Mouse (Mus musculus) CH12.LX (cell line): ENCODE data around the gene Cep170. TPM values are rescaled to one million over a fixed set of nuclear protein-coding genes. Genes with fewer than 3 reads are reported as not detected.
A peak's percentile ranks its signal among the peaks of the same experiment; 100 is the strongest.

Source experiments
- DNase-seq: peaks from one replicate; pipeline ENCODE4 v3.0.0-alpha.2; 2013; ENCODE audit errors: extremely low read depth
- H3K27ac ChIP-seq: 2 replicates; pipeline ENCODE4 v1.5.1; 2012; ENCODE audit warnings: low read depth, mild to moderate bottlenecking, control low read depth, moderate library complexity; ENCODE audit not compliant: insufficient read depth
- H3K27me3 ChIP-seq: replicated peaks from 2 replicates; pipeline ENCODE3; 2012; ENCODE audit warnings: inconsistent platforms
- H3K36me3 ChIP-seq, 2 experiments: replicated peaks in 1 of 2; 2 replicates each; pipeline versions ENCODE3 to v1.6.1; 2012; ENCODE audit warnings: inconsistent platforms in 1 of 2, low read length in 1 of 2, mild to moderate bottlenecking in 1 of 2, mixed read lengths in 1 of 2, moderate library complexity in 1 of 2; ENCODE audit not compliant: control insufficient read depth in 1 of 2, insufficient read depth in 1 of 2
- H3K4me1 ChIP-seq, 2 experiments: 2 replicates each; pipeline ENCODE4 v1.6.1; 2012; ENCODE audit warnings: inconsistent platforms in 1 of 2, moderate library complexity in 1 of 2; ENCODE audit not compliant: insufficient read depth in 2 of 2, control insufficient read depth in 1 of 2
- H3K4me2 ChIP-seq: 2 replicates; pipeline ENCODE4 v1.6.1; 2012; ENCODE audit warnings: low read depth, mild to moderate bottlenecking, control low read depth; ENCODE audit not compliant: poor library complexity, insufficient read depth, severe bottlenecking
- H3K4me3 ChIP-seq, 3 experiments: fragments of 150-350 bp in 1 of 3; sonication (generic) in 1 of 3; replicated peaks in 1 of 3; 2 replicates each; pipeline versions ENCODE3 to v1.5.1; 2011 to 2012; ENCODE audit warnings: low read depth in 2 of 3, low read length in 2 of 3, mild to moderate bottlenecking in 2 of 3, moderate library complexity in 2 of 3, control low read depth in 1 of 3, improper control_type of control experiment in 1 of 3, inconsistent platforms in 1 of 3, mixed read lengths in 1 of 3; ENCODE audit not compliant: poor library complexity in 1 of 3
- H3K79me2 ChIP-seq: replicated peaks from 2 replicates; pipeline ENCODE4 v1.6.1; 2012; ENCODE audit warnings: mild to moderate bottlenecking, moderate library complexity; ENCODE audit not compliant: control insufficient read depth, poor library complexity, insufficient read depth, severe bottlenecking; ENCODE audit errors: extremely low read depth
- H3K9ac ChIP-seq: 2 replicates; pipeline ENCODE4 v1.6.1; 2012; ENCODE audit warnings: low read depth, mild to moderate bottlenecking, control low read depth, moderate library complexity; ENCODE audit not compliant: insufficient read depth
- H3K9me3 ChIP-seq: replicated peaks from 2 replicates; pipeline ENCODE3; 2012; ENCODE audit warnings: low read length, inconsistent platforms, mixed read lengths
- BHLHE40 ChIP-seq: IDR thresholded peaks from 2 replicates; pipeline ENCODE4 v1.6.1; 2011; ENCODE audit warnings: mild to moderate bottlenecking, low read depth, low read length, improper control_type of control experiment
- CHD1 ChIP-seq: IDR thresholded peaks from 2 replicates; pipeline ENCODE4 v1.6.1; 2012; ENCODE audit warnings: low read depth, low read length, improper control_type of control experiment, inconsistent platforms
- CHD2 ChIP-seq: IDR thresholded peaks from 2 replicates; pipeline ENCODE4 v1.6.1; 2011; ENCODE audit warnings: low read length, improper control_type of control experiment
- CTCF ChIP-seq, 2 experiments: IDR thresholded peaks in 1 of 2; conservative IDR thresholded peaks in 1 of 2; 2 replicates each; pipeline ENCODE4 v1.5.1; 2011 to 2012; ENCODE audit warnings: low read depth in 2 of 2, low read length in 2 of 2, improper control_type of control experiment in 1 of 2, inconsistent platforms in 1 of 2, mild to moderate bottlenecking in 1 of 2, moderate library complexity in 1 of 2
- E2F4 ChIP-seq: IDR thresholded peaks from 2 replicates; pipeline ENCODE4 v1.6.1; 2011; ENCODE audit warnings: low read depth, low read length, improper control_type of control experiment; ENCODE audit not compliant: insufficient replicate concordance
- ELF1 ChIP-seq: IDR thresholded peaks from 2 replicates; pipeline ENCODE4 v1.6.1; 2014; ENCODE audit warnings: low read depth, mild to moderate bottlenecking, inconsistent platforms, low read length, improper control_type of control experiment
- EP300 ChIP-seq: IDR thresholded peaks from 2 replicates; pipeline ENCODE4 v1.6.1; 2011; ENCODE audit warnings: low read length, improper control_type of control experiment
- ETS1 ChIP-seq: conservative IDR thresholded peaks from 2 replicates; pipeline ENCODE4 v1.6.1; 2012; ENCODE audit warnings: low read depth, mild to moderate bottlenecking, inconsistent platforms, low read length, improper control_type of control experiment, moderate library complexity
- GABPA ChIP-seq: IDR thresholded peaks from 2 replicates; pipeline ENCODE4 v1.6.1; 2012; ENCODE audit warnings: low read depth, low read length, improper control_type of control experiment, inconsistent platforms; ENCODE audit not compliant: insufficient replicate concordance
- HCFC1 ChIP-seq: IDR thresholded peaks from 2 replicates; pipeline ENCODE4 v1.6.1; 2012; ENCODE audit warnings: low read depth, mild to moderate bottlenecking, inconsistent platforms, low read length, improper control_type of control experiment
- IRF4 ChIP-seq: IDR thresholded peaks from 2 replicates; pipeline ENCODE4 v1.6.1; 2014; ENCODE audit warnings: low read depth, mild to moderate bottlenecking, inconsistent platforms, low read length, improper control_type of control experiment
- JUN ChIP-seq: IDR thresholded peaks from 2 replicates; pipeline ENCODE4 v1.6.1; 2011; ENCODE audit warnings: low read depth, mild to moderate bottlenecking, low read length, improper control_type of control experiment, moderate library complexity; ENCODE audit not compliant: insufficient read depth
- JUND ChIP-seq: conservative IDR thresholded peaks from 2 replicates; pipeline ENCODE4 v1.6.1; 2011; ENCODE audit warnings: low read depth, low read length, improper control_type of control experiment
- KAT2A ChIP-seq: IDR thresholded peaks from 2 replicates; pipeline ENCODE4 v1.6.1; 2012; ENCODE audit warnings: low read length, improper control_type of control experiment, inconsistent platforms; ENCODE audit not compliant: insufficient replicate concordance
- MAFK ChIP-seq: IDR thresholded peaks from 2 replicates; pipeline ENCODE4 v1.6.1; 2011; ENCODE audit warnings: low read length, improper control_type of control experiment; ENCODE audit not compliant: insufficient replicate concordance
- MAX ChIP-seq: IDR thresholded peaks from 2 replicates; pipeline ENCODE4 v1.6.1; 2011; ENCODE audit warnings: low read length, improper control_type of control experiment
- MAZ ChIP-seq: IDR thresholded peaks from 2 replicates; pipeline ENCODE4 v1.6.1; 2012; ENCODE audit warnings: low read depth, mild to moderate bottlenecking, inconsistent platforms, low read length, improper control_type of control experiment, moderate library complexity
- MEF2A ChIP-seq: IDR thresholded peaks from 2 replicates; pipeline ENCODE4 v1.6.1; 2014; ENCODE audit warnings: low read depth, mild to moderate bottlenecking, inconsistent platforms, low read length, improper control_type of control experiment, borderline replicate concordance
- MXI1 ChIP-seq: IDR thresholded peaks from 2 replicates; pipeline ENCODE4 v1.6.1; 2011; ENCODE audit warnings: mild to moderate bottlenecking, low read depth, low read length, improper control_type of control experiment
- MYC ChIP-seq: IDR thresholded peaks from 2 replicates; pipeline ENCODE4 v1.6.1; 2011; ENCODE audit warnings: low read depth, mild to moderate bottlenecking, improper control_type of control experiment, low read length
- NELFE ChIP-seq: IDR thresholded peaks from 2 replicates; pipeline ENCODE4 v1.6.1; 2011; ENCODE audit warnings: low read depth, low read length, improper control_type of control experiment
- NRF1 ChIP-seq: IDR thresholded peaks from 2 replicates; pipeline ENCODE4 v1.6.1; 2014; ENCODE audit warnings: low read depth, mild to moderate bottlenecking, inconsistent platforms, low read length, improper control_type of control experiment, moderate library complexity
- PAX5 ChIP-seq: IDR thresholded peaks from 2 replicates; pipeline ENCODE4 v1.6.1; 2012; ENCODE audit warnings: low read length, inconsistent platforms, mixed read lengths
- POLR2A ChIP-seq: IDR thresholded peaks from 2 replicates; pipeline ENCODE4 v1.6.1; 2011; ENCODE audit warnings: low read depth, mild to moderate bottlenecking, improper control_type of control experiment, low read length
- POLR2AphosphoS2 ChIP-seq: IDR thresholded peaks from 2 replicates; pipeline ENCODE4 v1.6.1; 2011; ENCODE audit warnings: low read depth, low read length, improper control_type of control experiment
- RAD21 ChIP-seq: IDR thresholded peaks from 2 replicates; pipeline ENCODE4 v1.6.1; 2011; ENCODE audit warnings: low read depth, mild to moderate bottlenecking, low read length, improper control_type of control experiment, moderate library complexity
- RCOR1 ChIP-seq: conservative IDR thresholded peaks from 2 replicates; pipeline ENCODE4 v1.6.1; 2012; ENCODE audit warnings: low read depth, mild to moderate bottlenecking, inconsistent platforms, low read length, improper control_type of control experiment
- SIN3A ChIP-seq: IDR thresholded peaks from 2 replicates; pipeline ENCODE4 v1.6.1; 2012; ENCODE audit warnings: low read length, improper control_type of control experiment, inconsistent platforms
- SMC3 ChIP-seq: IDR thresholded peaks from 2 replicates; pipeline ENCODE4 v1.6.1; 2011; ENCODE audit warnings: low read depth, low read length, improper control_type of control experiment
- TBP ChIP-seq: conservative IDR thresholded peaks from 2 replicates; pipeline ENCODE4 v1.6.1; 2011; ENCODE audit warnings: low read depth, low read length, improper control_type of control experiment
- TCF12 ChIP-seq: IDR thresholded peaks from 2 replicates; pipeline ENCODE4 v1.6.1; 2014; ENCODE audit warnings: low read depth, mild to moderate bottlenecking, inconsistent platforms, low read length, improper control_type of control experiment
- UBTF ChIP-seq: IDR thresholded peaks from 2 replicates; pipeline ENCODE4 v1.6.1; 2012; ENCODE audit warnings: low read depth, mild to moderate bottlenecking, inconsistent platforms, low read length, improper control_type of control experiment, moderate library complexity
- USF1 ChIP-seq: IDR thresholded peaks from 2 replicates; pipeline ENCODE4 v1.6.1; 2014; ENCODE audit warnings: low read depth, mild to moderate bottlenecking, inconsistent platforms, low read length, improper control_type of control experiment
- USF2 ChIP-seq: conservative IDR thresholded peaks from 2 replicates; pipeline ENCODE4 v1.6.1; 2011; ENCODE audit warnings: low read depth, low read length, improper control_type of control experiment
- ZC3H11A ChIP-seq: IDR thresholded peaks from 2 replicates; pipeline ENCODE4 v1.6.1; 2012; ENCODE audit warnings: low read depth, mild to moderate bottlenecking, inconsistent platforms, low read length, improper control_type of control experiment
- ZKSCAN1 ChIP-seq: IDR thresholded peaks from 2 replicates; pipeline ENCODE4 v1.6.1; 2012; ENCODE audit warnings: low read depth, inconsistent platforms, low read length, improper control_type of control experiment, borderline replicate concordance
- ZMIZ1 ChIP-seq: IDR thresholded peaks from 2 replicates; pipeline ENCODE4 v1.6.1; 2012; ENCODE audit warnings: low read depth, mild to moderate bottlenecking, inconsistent platforms, low read length, improper control_type of control experiment
- ZNF384 ChIP-seq: IDR thresholded peaks from 2 replicates; pipeline ENCODE4 v1.6.1; 2012; ENCODE audit warnings: low read depth, low read length, improper control_type of control experiment, inconsistent platforms
- dilution Hi-C: fragments of 300-500 bp; cut with MboI; formaldehyde crosslinking; loops from 2 replicates; pipeline ENCODE4 v1.14.3; 2020; ENCODE audit warnings: low sequenced_read_pairs; ENCODE audit not compliant: extremely low pct_unique_long_range_greater_than_20kb, extremely low pct_ligation_motif_present
- in situ Hi-C: fragments of 300-500 bp; cut with MboI; formaldehyde crosslinking; loops from 3 replicates; pipeline ENCODE4 v1.14.3; 2019; ENCODE audit warnings: low sequenced_read_pairs, low pct_ligation_motif_present, low pct_unique_long_range_greater_than_20kb, mixed read lengths
- polyA plus RNA-seq: library from polyadenylated mRNA; unstranded; fragments of >175 nt; gene quantifications from 2 replicates; pipeline ENCODE4 v1.2.1, GENCODE M21; 2012; ENCODE audit warnings: low read depth; ENCODE audit not compliant: insufficient read length
- total RNA-seq, 2 experiments: library from RNA; depleted of rRNA; stranded (reverse); fragments of 300-350 nt in 1 of 2; fragments of >200 nt in 1 of 2; gene quantifications; 2 replicates each; pipeline ENCODE4 v1.2.3; 2012 to 2014

The Cep170 gene
- total and polyA plus RNA-seq, 3 experiments: 14.8 to 16.6 (median 16.1) TPM

GRCm38 (mm10) chr1:176814591-176815062 is 760 bp upstream of the Cep170 start, which contains the start of gene Sdccag8:
Gene Sdccag8, plus strand, starts transcription at chr1:176814660.
- in situ Hi-C loops (no loop called here), dilution Hi-C loops (no loop called here)
- peak within 1 kb of the TSS; percentile 84 to 92 (median 91) for H3K4me3 ChIP-seq
- peak within 1 kb of the TSS; percentile 78 for H3K27ac ChIP-seq
- H3K4me1 ChIP-seq: peaks cover 17 to 57% of the 10 kb centered on the region in 2 experiments
- H3K9me3 ChIP-seq: no peaks in the 10 kb centered on the region
- DNase-seq: peak; percentile 97
- no peak for TF ChIP-seq RAD21
- TF ChIP-seq MAZ: peak; percentile 92
- TF ChIP-seq IRF4: peak; percentile 59
- TF ChIP-seq NELFE: peak; percentile 63; the same call in 1 of the 2 replicates
- TF ChIP-seq NRF1: peak; percentile 36; the same call in 1 of the 2 replicates
- TF ChIP-seq EP300: no peak
- peak; percentile 36; the same call in 1 of the 2 replicates for TF ChIP-seq E2F4
- no peak; the same call in 1 of the 2 replicates for TF ChIP-seq ETS1
- TF ChIP-seq SMC3: no peak
- peak; percentile 98; the same call in 1 of the 2 replicates for TF ChIP-seq KAT2A
- peak; percentile 48; the same call in 1 of the 2 replicates for TF ChIP-seq TCF12
- no peak for TF ChIP-seq UBTF
- TF ChIP-seq MAX: no peak
- no peak for TF ChIP-seq MAFK
- peak; percentile 86 for TF ChIP-seq MXI1
- TF ChIP-seq SIN3A: peak; percentile 89
- TF ChIP-seq ZMIZ1: 0 out of 2 replicates have a peak, but pooled peaks have one; percentile 31
- TF ChIP-seq USF2: no peak
- peak; percentile 97 for TF ChIP-seq ELF1
- peak; percentile 66 for TF ChIP-seq POLR2A
- TF ChIP-seq BHLHE40: no peak
- TF ChIP-seq CTCF (conservative IDR thresholded peaks at IDR 0.05 in 1 of 2, IDR thresholded peaks at IDR 0.05 in 1 of 2; ENCODE audit: low read depth in 2 of 2, low read length in 2 of 2): no peak
- peak; percentile 56; the same call in 1 of the 2 replicates for TF ChIP-seq TBP
- TF ChIP-seq RCOR1: no peak
- no peak for TF ChIP-seq JUN
- no peak for TF ChIP-seq USF1
- TF ChIP-seq CHD1: no peak
- no peak for TF ChIP-seq MYC
- no peak for TF ChIP-seq POLR2AphosphoS2
- peak; percentile 70; the same call in 1 of the 2 replicates for TF ChIP-seq GABPA
- no peak for TF ChIP-seq PAX5
- TF ChIP-seq HCFC1: peak; percentile 89
- TF ChIP-seq MEF2A: peak; percentile 39; the same call in 1 of the 2 replicates
- TF ChIP-seq ZNF384: no peak
- TF ChIP-seq JUND: no peak
- no peak for TF ChIP-seq ZKSCAN1
- no peak for TF ChIP-seq ZC3H11A
- no peak; the same call in 1 of the 2 replicates for TF ChIP-seq CHD2
- peak within 1 kb of the TSS; percentile 70 for H3K9ac ChIP-seq
- H3K79me2 ChIP-seq: peaks cover 29% of the 10 kb centered on the region
- no peaks in the 10 kb centered on the region for H3K27me3 ChIP-seq
- peaks cover 0 to 7% of the 10 kb centered on the region in 2 experiments for H3K36me3 ChIP-seq
- H3K4me2 ChIP-seq: peak within 1 kb of the TSS; percentile 93
